Mouse (Mus musculus): Measurements from ENCODE around the gene Klrc1. TPM values are rescaled to one million over a fixed set of nuclear protein-coding genes. Genes with fewer than 3 reads are reported as not detected.

Klrc1 gene
- 1.2 TPM for polyA plus RNA-seq (2014; fragmentation: Illumina TruSeq; extraction: RNeasy Lipid Tissue Mini Kit (QIAGEN cat#74804); ENCODE audit: low replicate concordance)

GRCm38 (mm10) chr6:129678873-129679272, at the start of gene Klrc1:
TSS of gene Klrc1 (minus strand) at chr6:129678973.

DNA sequence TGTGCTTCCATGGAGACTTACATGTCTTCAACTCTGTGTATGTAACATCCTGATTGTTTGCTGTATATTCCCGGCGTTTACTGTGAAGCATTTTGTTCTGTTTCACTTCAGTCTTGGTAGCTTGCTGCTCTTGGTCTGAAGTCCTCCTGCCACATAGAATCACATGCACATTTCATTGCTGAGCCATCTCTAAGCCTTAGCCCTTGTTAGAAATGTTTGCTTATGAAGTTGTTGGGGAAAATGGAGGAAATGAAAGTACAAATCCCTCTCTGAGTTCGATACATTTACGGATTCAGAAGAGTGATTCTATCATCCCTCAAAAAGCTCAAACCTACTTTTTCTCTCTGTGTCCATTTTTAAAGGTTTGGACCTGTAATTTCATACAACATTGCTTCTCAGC, 38.3 kb upstream of the Klrc1 start, which contains the start of gene Klri1:
Gene Klri1, minus strand, starts transcription at position 101 of the 400 bp plus-strand sequence.

DNA sequence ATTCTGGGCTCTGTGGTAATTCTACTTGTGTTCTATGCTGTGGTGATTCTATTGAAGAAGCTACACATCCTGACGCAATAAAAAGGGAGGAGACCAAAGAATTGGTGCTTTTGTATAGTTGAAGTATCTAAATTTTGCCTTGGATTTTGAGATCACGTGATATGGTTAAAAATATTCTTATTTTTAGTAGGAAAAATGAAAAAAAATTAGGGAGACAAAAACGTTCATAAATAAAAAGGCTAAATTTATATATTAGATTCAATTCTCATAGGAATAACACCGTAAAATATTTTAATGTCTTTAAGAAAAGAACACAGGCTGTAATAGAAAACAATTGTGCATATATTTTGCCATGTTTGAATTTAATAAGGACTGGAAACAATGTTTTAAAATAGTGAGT, 18.2 kb downstream of the Klrc1 start, which contains the start of gene Klrc2:
Gene Klrc2, minus strand, starts transcription at position 101 of the 400 bp plus-strand sequence.

DNA sequence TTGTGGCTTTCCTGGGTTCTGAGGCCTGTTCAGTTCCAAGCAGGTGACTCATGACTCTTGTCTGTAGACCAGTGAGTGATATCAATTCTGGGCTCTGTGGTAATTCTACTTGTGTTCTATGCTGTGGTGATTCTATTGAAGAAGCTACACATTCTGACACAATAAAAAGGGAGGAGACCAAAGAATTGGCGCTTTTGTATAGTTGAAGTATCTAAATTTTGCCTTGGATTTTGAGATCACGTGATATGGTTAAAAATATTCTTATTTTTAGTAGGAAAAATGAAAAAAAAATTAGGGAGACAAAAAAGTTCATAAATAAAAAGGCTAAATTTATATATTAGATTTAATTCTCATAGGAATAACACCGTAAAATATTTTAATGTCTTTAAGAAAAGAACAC, 35.5 kb downstream of the Klrc1 start, which contains the start of gene Klrc3:
Gene Klrc3, minus strand, starts transcription at position 101 of the 400 bp plus-strand sequence.

DNA sequence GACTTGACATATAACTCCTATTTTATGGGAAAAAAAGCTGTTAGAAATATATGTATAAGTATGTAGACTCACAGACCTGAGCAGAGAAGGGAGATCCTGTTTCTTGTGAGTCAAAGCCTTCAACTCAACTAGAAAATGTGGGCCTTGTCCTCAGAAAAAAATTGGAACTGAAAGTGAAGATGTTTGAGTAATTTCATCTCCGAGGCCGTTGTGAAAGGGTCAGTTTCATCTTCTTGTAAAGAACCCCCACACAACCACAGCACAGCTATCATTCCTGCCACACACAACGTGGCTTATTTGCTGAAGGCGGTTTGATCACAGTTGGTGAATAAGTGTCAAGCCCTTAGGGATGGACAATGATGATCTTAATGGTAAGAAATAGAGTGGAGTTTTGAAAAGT, 55.0 kb downstream of the Klrc1 start, which contains the start of gene Klrk1:
Gene Klrk1, minus strand, starts transcription at position 130 of the 400 bp plus-strand sequence.

Other genes with a start within 250 kb of the Klrc1 start
- 2.8 TPM for gene Clec1a, start 227.0 kb downstream of the Klrc1 start, polyA plus RNA-seq (2014; fragmentation: Illumina TruSeq; extraction: RNeasy Lipid Tissue Mini Kit (QIAGEN cat#74804); ENCODE audit: low replicate concordance)
- gene Olr1, start 171.8 kb downstream of the Klrc1 start, polyA plus RNA-seq (2014; fragmentation: Illumina TruSeq; extraction: RNeasy Lipid Tissue Mini Kit (QIAGEN cat#74804); ENCODE audit: low replicate concordance) = not detected
- not detected for gene Tmem52b, start 166.4 kb downstream of the Klrc1 start, polyA plus RNA-seq (2014; fragmentation: Illumina TruSeq; extraction: RNeasy Lipid Tissue Mini Kit (QIAGEN cat#74804); ENCODE audit: low replicate concordance)
- gene Gabarapl1, start 145.8 kb downstream of the Klrc1 start, polyA plus RNA-seq (2014; fragmentation: Illumina TruSeq; extraction: RNeasy Lipid Tissue Mini Kit (QIAGEN cat#74804); ENCODE audit: low replicate concordance) = 3.5 TPM
- gene Klre1, start 101.1 kb downstream of the Klrc1 start, polyA plus RNA-seq (2014; fragmentation: Illumina TruSeq; extraction: RNeasy Lipid Tissue Mini Kit (QIAGEN cat#74804); ENCODE audit: low replicate concordance) = 1.4 TPM
- gene Klrd1, start 87.2 kb downstream of the Klrc1 start, polyA plus RNA-seq (2014; fragmentation: Illumina TruSeq; extraction: RNeasy Lipid Tissue Mini Kit (QIAGEN cat#74804); ENCODE audit: low replicate concordance) = 48.6 TPM
- gene Klrk1, start 55.1 kb downstream of the Klrc1 start, polyA plus RNA-seq (2014; fragmentation: Illumina TruSeq; extraction: RNeasy Lipid Tissue Mini Kit (QIAGEN cat#74804); ENCODE audit: low replicate concordance) = 4.7 TPM
- not detected for gene Klrc3, start 35.6 kb downstream of the Klrc1 start, polyA plus RNA-seq (2014; fragmentation: Illumina TruSeq; extraction: RNeasy Lipid Tissue Mini Kit (QIAGEN cat#74804); ENCODE audit: low replicate concordance)
- gene Klrc2, start 18.3 kb downstream of the Klrc1 start, polyA plus RNA-seq (2014; fragmentation: Illumina TruSeq; extraction: RNeasy Lipid Tissue Mini Kit (QIAGEN cat#74804); ENCODE audit: low replicate concordance) = 0.45 TPM
- 4.0 TPM for gene Klri1, start 38.2 kb upstream of the Klrc1 start, polyA plus RNA-seq (2014; fragmentation: Illumina TruSeq; extraction: RNeasy Lipid Tissue Mini Kit (QIAGEN cat#74804); ENCODE audit: low replicate concordance)
- gene Klri2, start 61.5 kb upstream of the Klrc1 start, polyA plus RNA-seq (2014; fragmentation: Illumina TruSeq; extraction: RNeasy Lipid Tissue Mini Kit (QIAGEN cat#74804); ENCODE audit: low replicate concordance) = 0.30 TPM
- 7.3 TPM for gene Gm156, start 105.3 kb upstream of the Klrc1 start, polyA plus RNA-seq (2014; fragmentation: Illumina TruSeq; extraction: RNeasy Lipid Tissue Mini Kit (QIAGEN cat#74804); ENCODE audit: low replicate concordance)
- gene Gm17631, start 183.7 kb upstream of the Klrc1 start, polyA plus RNA-seq (2014; fragmentation: Illumina TruSeq; extraction: RNeasy Lipid Tissue Mini Kit (QIAGEN cat#74804); ENCODE audit: low replicate concordance) = not detected
- 9.5 TPM for gene Klra17, start 197.7 kb upstream of the Klrc1 start, polyA plus RNA-seq (2014; fragmentation: Illumina TruSeq; extraction: RNeasy Lipid Tissue Mini Kit (QIAGEN cat#74804); ENCODE audit: low replicate concordance)
- 10.0 TPM for gene Klra5, start 238.7 kb upstream of the Klrc1 start, polyA plus RNA-seq (2014; fragmentation: Illumina TruSeq; extraction: RNeasy Lipid Tissue Mini Kit (QIAGEN cat#74804); ENCODE audit: low replicate concordance)